Mouse (Mus musculus) MEL (cell line): ENCODE data around the gene Fdx1. TPM values are rescaled to one million over a fixed set of nuclear protein-coding genes. Genes with fewer than 3 reads are reported as not detected.

Source experiments
- DNase-seq: peaks from one replicate; pipeline ENCODE4 v3.0.0; 2011; ENCODE audit warnings: low read depth, low spot score
- H3K27ac ChIP-seq: 2 replicates; pipeline ENCODE4 v1.5.1; 2012; ENCODE audit warnings: low read depth, mild to moderate bottlenecking, control low read depth, low read length, moderate library complexity; ENCODE audit not compliant: control insufficient read depth
- H3K27me3 ChIP-seq, 2 experiments: fragments of 150-350 bp in 1 of 2; sonication (generic) in 1 of 2; 2 replicates each; pipeline ENCODE4 v1.6.1; 2012; ENCODE audit warnings: low read length in 2 of 2, mild to moderate bottlenecking in 2 of 2, improper control_type of control experiment in 1 of 2, moderate library complexity in 1 of 2; ENCODE audit not compliant: insufficient read depth in 2 of 2, control insufficient read depth in 1 of 2
- H3K36me3 ChIP-seq, 2 experiments: 2 replicates each; pipeline ENCODE4 v1.6.1; 2012 to 2014; ENCODE audit warnings: low read length in 2 of 2, improper control_type of control experiment in 1 of 2, inconsistent platforms in 1 of 2, mild to moderate bottlenecking in 1 of 2; ENCODE audit not compliant: insufficient read depth in 2 of 2, control insufficient read depth in 1 of 2
- H3K4me1 ChIP-seq, 2 experiments: fragments of 150-350 bp in 1 of 2; sonication (generic) in 1 of 2; 2 replicates each; pipeline ENCODE4 v1.6.1; 2012; ENCODE audit warnings: low read length in 2 of 2, improper control_type of control experiment in 1 of 2, mild to moderate bottlenecking in 1 of 2; ENCODE audit not compliant: insufficient read depth in 2 of 2, control insufficient read depth in 1 of 2
- H3K4me3 ChIP-seq, 2 experiments: fragments of 150-350 bp in 1 of 2; sonication (generic) in 1 of 2; 2 replicates each; pipeline ENCODE4 v1.5.1; 2012; ENCODE audit warnings: low read depth in 2 of 2, low read length in 2 of 2, mild to moderate bottlenecking in 2 of 2, moderate library complexity in 2 of 2, control low read depth in 1 of 2, improper control_type of control experiment in 1 of 2; ENCODE audit not compliant: control insufficient read depth in 1 of 2, insufficient read depth in 1 of 2
- H3K79me2 ChIP-seq: 2 replicates; pipeline ENCODE4 v1.6.1; 2012; ENCODE audit warnings: mild to moderate bottlenecking, low read length, moderate library complexity; ENCODE audit not compliant: control insufficient read depth, poor library complexity, insufficient read depth
- H3K9ac ChIP-seq: 2 replicates; pipeline ENCODE4 v1.6.1; 2012; ENCODE audit warnings: low read depth, mild to moderate bottlenecking, control low read depth, low read length, moderate library complexity; ENCODE audit not compliant: control insufficient read depth, poor library complexity, severe bottlenecking
- H3K9me3 ChIP-seq: fragments of 150-350 bp; sonication (generic); replicated peaks from 2 replicates; pipeline ENCODE4 v1.6.1; 2012; ENCODE audit warnings: mild to moderate bottlenecking, low read length, improper control_type of control experiment, moderate library complexity; ENCODE audit not compliant: insufficient read depth
- ETS1 ChIP-seq: IDR thresholded peaks from 2 replicates; pipeline ENCODE4 v1.6.1; 2012; ENCODE audit warnings: low read depth, mild to moderate bottlenecking, inconsistent platforms, low read length, improper control_type of control experiment, moderate library complexity
- GABPA ChIP-seq: IDR thresholded peaks from 2 replicates; pipeline ENCODE4 v1.6.1; 2012; ENCODE audit warnings: low read depth, mild to moderate bottlenecking, inconsistent platforms, low read length, improper control_type of control experiment, moderate library complexity
- GATA1 ChIP-seq: IDR thresholded peaks from 2 replicates; pipeline ENCODE4 v1.6.1; 2011; ENCODE audit warnings: low read depth, low read length, improper control_type of control experiment
- HCFC1 ChIP-seq: IDR thresholded peaks from 2 replicates; pipeline ENCODE4 v1.6.1; 2012; ENCODE audit warnings: low read depth, mild to moderate bottlenecking, inconsistent platforms, low read length, improper control_type of control experiment, moderate library complexity
- JUND ChIP-seq: IDR thresholded peaks from 2 replicates; pipeline ENCODE4 v1.6.1; 2011; ENCODE audit warnings: low read depth, mild to moderate bottlenecking, improper control_type of control experiment, low read length
- KAT2A ChIP-seq: conservative IDR thresholded peaks from 2 replicates; pipeline ENCODE4 v1.6.1; 2012; ENCODE audit warnings: low read depth, low read length, improper control_type of control experiment, inconsistent platforms
- MAFK ChIP-seq: IDR thresholded peaks from 2 replicates; pipeline ENCODE4 v1.6.1; 2011; ENCODE audit warnings: low read depth, mild to moderate bottlenecking, low read length, improper control_type of control experiment, borderline replicate concordance
- MAX ChIP-seq: IDR thresholded peaks from 2 replicates; pipeline ENCODE4 v1.6.1; 2011; ENCODE audit warnings: low read length, improper control_type of control experiment
- MEF2A ChIP-seq: IDR thresholded peaks from 2 replicates; pipeline ENCODE4 v1.6.1; 2014; ENCODE audit warnings: low read depth, mild to moderate bottlenecking, inconsistent platforms, low read length, improper control_type of control experiment; ENCODE audit not compliant: poor library complexity, insufficient replicate concordance, severe bottlenecking; ENCODE audit errors: extremely low read depth
- MXI1 ChIP-seq: IDR thresholded peaks from 2 replicates; pipeline ENCODE4 v1.6.1; 2011; ENCODE audit warnings: mild to moderate bottlenecking, low read depth, low read length, improper control_type of control experiment
- MYB ChIP-seq: IDR thresholded peaks from 2 replicates; pipeline ENCODE4 v1.6.1; 2011; ENCODE audit warnings: mild to moderate bottlenecking, low read depth, low read length, improper control_type of control experiment
- NELFE ChIP-seq: IDR thresholded peaks from 2 replicates; pipeline ENCODE4 v1.6.1; 2011; ENCODE audit warnings: low read depth, low read length, improper control_type of control experiment
- NRF1 ChIP-seq: IDR thresholded peaks from 2 replicates; pipeline ENCODE4 v1.6.1; 2014; ENCODE audit warnings: low read depth, mild to moderate bottlenecking, inconsistent platforms, low read length, improper control_type of control experiment, moderate library complexity; ENCODE audit not compliant: poor library complexity, insufficient read depth, severe bottlenecking
- POLR2A ChIP-seq, 2 experiments: IDR thresholded peaks; 2 replicates each; pipeline ENCODE4 v1.6.1; 2011 to 2012; ENCODE audit warnings: low read length in 2 of 2, mild to moderate bottlenecking in 2 of 2, control low read depth in 1 of 2, improper control_type of control experiment in 1 of 2, low read depth in 1 of 2, moderate library complexity in 1 of 2; ENCODE audit not compliant: control insufficient read depth in 1 of 2, insufficient read depth in 1 of 2, poor library complexity in 1 of 2
- POLR2AphosphoS5 ChIP-seq: IDR thresholded peaks from 2 replicates; pipeline ENCODE4 v1.6.1; 2012; ENCODE audit warnings: low read depth, borderline replicate concordance, mild to moderate bottlenecking, inconsistent platforms, low read length, moderate library complexity, mixed read lengths
- SIN3A ChIP-seq: IDR thresholded peaks from 2 replicates; pipeline ENCODE4 v1.6.1; 2012; ENCODE audit warnings: low read length, improper control_type of control experiment, inconsistent platforms
- SMC3 ChIP-seq: IDR thresholded peaks from 2 replicates; pipeline ENCODE4 v1.6.1; 2011; ENCODE audit warnings: low read depth, low read length, improper control_type of control experiment
- TAL1 ChIP-seq: IDR thresholded peaks from 2 replicates; pipeline ENCODE4 v1.6.1; 2012; ENCODE audit warnings: mild to moderate bottlenecking, inconsistent platforms, low read length, moderate library complexity, mixed read lengths
- TCF12 ChIP-seq: IDR thresholded peaks from 2 replicates; pipeline ENCODE4 v1.6.1; 2014; ENCODE audit warnings: low read depth, mild to moderate bottlenecking, inconsistent platforms, low read length, improper control_type of control experiment, moderate library complexity
- USF1 ChIP-seq: IDR thresholded peaks from 2 replicates; pipeline ENCODE4 v1.6.1; 2014; ENCODE audit warnings: low read depth, mild to moderate bottlenecking, inconsistent platforms, low read length, improper control_type of control experiment, moderate library complexity
- USF2 ChIP-seq, 2 experiments: IDR thresholded peaks; 2 replicates each; pipeline ENCODE4 v1.6.1; 2011 to 2012; ENCODE audit warnings: improper control_type of control experiment in 2 of 2, low read length in 2 of 2, borderline replicate concordance in 1 of 2, inconsistent platforms in 1 of 2, low read depth in 1 of 2, mild to moderate bottlenecking in 1 of 2; ENCODE audit not compliant: insufficient read depth in 1 of 2
- ZC3H11A ChIP-seq: IDR thresholded peaks from 2 replicates; pipeline ENCODE4 v1.6.1; 2012; ENCODE audit warnings: low read depth, mild to moderate bottlenecking, inconsistent platforms, low read length, improper control_type of control experiment
- ZMIZ1 ChIP-seq: IDR thresholded peaks from 2 replicates; pipeline ENCODE4 v1.6.1; 2012; ENCODE audit warnings: low read depth, mild to moderate bottlenecking, inconsistent platforms, low read length, improper control_type of control experiment, moderate library complexity
- polyA plus RNA-seq, 2 experiments: library from polyadenylated mRNA; stranded (reverse) in 1 of 2; unstranded in 1 of 2; fragments of >175 nt in 1 of 2; fragments of >200 nt in 1 of 2; gene quantifications; 2 replicates each; pipeline versions ENCODE4 v1.2.1 to v1.2.4; 2012; ENCODE audit warnings: low replicate concordance in 2 of 2, low read depth in 1 of 2; ENCODE audit not compliant: insufficient read length in 2 of 2, insufficient read depth in 1 of 2, missing spikeins in 1 of 2
- total RNA-seq: library from RNA; depleted of rRNA; stranded (reverse); fragments of 300-350 nt; gene quantifications from 2 replicates; pipeline ENCODE4 v1.2.3, GENCODE M21; 2012

Fdx1 gene
- total and polyA plus RNA-seq, 3 experiments, result 39.3 to 40.4 TPM; not detected in 1

DNA sequence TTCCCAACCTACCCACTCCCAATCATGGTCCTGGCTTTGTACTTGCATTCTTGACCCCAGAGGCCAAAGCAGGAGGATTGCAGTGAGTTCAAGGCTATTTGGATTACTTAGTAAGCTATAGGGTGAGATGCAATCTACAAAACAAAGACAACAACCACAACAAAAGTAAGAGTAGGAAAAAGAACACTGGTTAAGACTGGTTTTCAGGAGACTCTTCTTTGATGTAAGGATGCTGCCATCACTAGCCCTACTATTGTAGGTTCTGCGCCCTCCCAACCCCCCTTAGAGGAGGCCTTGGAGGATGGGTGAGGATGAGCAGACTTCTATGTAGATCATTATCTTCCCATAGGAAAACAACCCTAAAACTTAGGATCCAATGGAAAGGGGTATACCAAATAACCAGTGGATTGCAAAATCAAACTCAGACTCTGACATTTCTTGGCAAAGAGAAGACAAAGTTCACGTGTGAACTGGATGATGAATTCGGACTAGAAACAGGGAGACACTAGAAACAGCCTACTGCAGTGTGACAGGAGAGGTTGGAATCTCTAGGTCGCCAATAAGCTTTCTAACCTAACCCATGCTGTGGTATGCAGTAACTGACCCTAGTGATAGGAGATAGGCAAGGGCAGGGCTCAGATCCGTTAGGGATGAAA lies 49.6 kb upstream of the Fdx1 start:
- Histone ChIP-seq H3K9ac (no peak overlapping the region), H3K36me3 (no peaks in the 10 kb centered on the region), H3K4me1 (no peaks in the 10 kb centered on the region), H3K79me2 (no peaks in the 10 kb centered on the region), H3K27ac (no peak overlapping the region), H3K27me3 (peaks cover 0 to 7% of the 10 kb centered on the region in 2 experiments; a peak in 1 of 4 replicates), H3K9me3 (no peaks in the 10 kb centered on the region), H3K4me3 (no peak overlapping the region)
- no peak for TF ChIP-seq NELFE
- no peak for TF ChIP-seq KAT2A
- TF ChIP-seq POLR2A (IDR thresholded peaks at IDR 0.05; ENCODE audit: control insufficient read depth in 1 of 2, insufficient read depth in 1 of 2, low read depth in 1 of 2, low read length in 2 of 2, poor library complexity in 1 of 2), result no peak
- no peak for TF ChIP-seq USF2 (IDR thresholded peaks at IDR 0.05; ENCODE audit: borderline replicate concordance in 1 of 2, insufficient read depth in 1 of 2, low read depth in 1 of 2, low read length in 2 of 2)
- TF ChIP-seq ZMIZ1, result no peak
- TF ChIP-seq MEF2A, result no peak
- TF ChIP-seq MAX, result no peak
- TF ChIP-seq USF1, result no peak
- no peak for TF ChIP-seq ETS1
- no peak for TF ChIP-seq TCF12
- TF ChIP-seq GABPA, result no peak
- TF ChIP-seq GATA1, result no peak
- no peak for TF ChIP-seq TAL1
- TF ChIP-seq SMC3, result no peak
- no peak for TF ChIP-seq POLR2AphosphoS5
- TF ChIP-seq NRF1, result no peak
- no peak for DNase-seq

DNA sequence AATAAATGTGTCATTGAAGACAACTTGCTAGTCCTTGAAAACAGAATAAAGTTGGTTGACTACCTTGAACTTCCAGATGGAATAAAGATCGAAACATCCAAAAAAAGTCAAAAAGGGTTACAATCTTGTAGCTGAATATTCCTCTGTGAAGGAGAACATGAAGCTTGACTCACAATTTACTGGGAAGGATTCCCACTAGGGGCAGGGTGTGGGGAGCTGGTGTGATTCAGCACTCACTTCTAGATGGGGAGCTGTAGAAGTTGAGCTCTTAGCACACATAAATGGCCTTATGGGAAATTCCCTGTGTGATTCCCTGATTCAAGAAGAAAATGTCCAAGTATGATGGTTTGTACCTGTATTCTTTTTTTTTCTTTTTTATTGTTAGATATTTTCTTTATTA lies 49.0 kb upstream of the Fdx1 start:
- Histone ChIP-seq H3K36me3 (no peaks in the 10 kb centered on the region), H3K79me2 (no peaks in the 10 kb centered on the region), H3K4me1 (no peaks in the 10 kb centered on the region), H3K9me3 (no peaks in the 10 kb centered on the region), H3K4me3 (no peak overlapping the region), H3K9ac (no peak overlapping the region), H3K27me3 (peaks cover 0 to 7% of the 10 kb centered on the region in 2 experiments; a peak in 1 of 4 replicates), H3K27ac (no peak overlapping the region)
- no peak for DNase-seq
- TF ChIP-seq MAX (no peak), JUND (no peak), MAFK (no peak), SIN3A (no peak), MXI1 (no peak), ZC3H11A (no peak), MYB (no peak), NELFE (no peak), POLR2A (IDR thresholded peaks at IDR 0.05; ENCODE audit: control insufficient read depth in 1 of 2, insufficient read depth in 1 of 2, low read depth in 1 of 2, low read length in 2 of 2, poor library complexity in 1 of 2) (no peak), HCFC1 (no peak), MEF2A (no peak)
